Mouse (Mus musculus) fibroblast of lung, adult 2 months (primary cell): ENCODE measurements around the gene Gm4302.
"Not testable (repeated sequence)": the region's sequence is repeated elsewhere in the genome, so short reads cannot be mapped to it uniquely, and the experiment has no call there.

Source experiments
- DNase-seq: peaks from one replicate; pipeline ENCODE4 v3.0.0-alpha.2; 2011; ENCODE audit warnings: low read depth

Gm4302 gene

GRCm38 (mm10) chr10:100340536-100340935, at the start of gene Gm4302:
Gene Gm4302 (plus strand): TSS chr10:100340836.
- DNase-seq = not testable (repeated sequence)

- DNase-seq = no peak
These were observed 44.5 kb upstream of the Gm4302 start for GRCm38 (mm10) chr10:100296105-100296504.

DNA sequence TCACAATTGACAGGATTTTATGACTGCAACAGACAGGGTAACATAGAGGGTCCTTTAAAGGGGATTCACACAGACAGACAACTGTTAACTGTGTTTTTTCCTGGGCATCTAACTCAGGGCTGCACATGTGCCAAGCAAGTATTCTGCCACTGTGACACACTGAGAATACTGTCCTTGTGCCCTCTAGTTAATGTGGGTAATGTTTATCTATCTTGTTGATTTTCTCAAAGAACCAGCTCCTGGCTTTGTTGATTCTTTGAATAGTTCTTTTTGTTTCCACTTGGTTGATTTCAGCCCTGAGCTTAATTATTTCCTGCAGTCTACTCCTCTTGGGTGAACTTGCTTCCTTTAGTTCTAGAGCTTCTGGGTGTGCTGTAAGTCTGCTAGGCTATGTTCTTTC, 40.5 kb upstream of the Gm4302 start:
- DNase-seq = not testable (repeated sequence)

DNA sequence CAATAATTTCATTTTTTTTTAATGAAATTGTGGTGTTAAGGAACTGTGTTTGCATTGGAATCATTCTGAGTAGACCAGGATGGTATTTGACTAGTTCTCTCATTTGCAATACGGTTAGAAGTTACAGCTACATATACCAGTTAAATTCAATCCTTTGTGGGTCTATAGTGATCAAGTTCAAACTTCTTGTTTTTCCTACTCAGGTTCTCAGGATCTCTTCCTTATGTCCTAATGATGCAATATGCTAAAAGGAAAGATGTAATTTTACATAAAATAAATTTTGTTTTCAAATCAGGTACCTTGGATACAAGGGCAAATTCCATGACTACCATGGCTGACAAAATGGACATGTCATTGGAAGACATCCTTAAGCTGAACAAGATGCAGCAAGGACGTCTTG, 5.3 kb upstream of the Gm4302 start, which contains the start of gene Gm4301:
Gm4301 (plus strand) TSS at position 301 of the 400 bp plus-strand sequence.
- DNase-seq = not testable (repeated sequence)

DNA sequence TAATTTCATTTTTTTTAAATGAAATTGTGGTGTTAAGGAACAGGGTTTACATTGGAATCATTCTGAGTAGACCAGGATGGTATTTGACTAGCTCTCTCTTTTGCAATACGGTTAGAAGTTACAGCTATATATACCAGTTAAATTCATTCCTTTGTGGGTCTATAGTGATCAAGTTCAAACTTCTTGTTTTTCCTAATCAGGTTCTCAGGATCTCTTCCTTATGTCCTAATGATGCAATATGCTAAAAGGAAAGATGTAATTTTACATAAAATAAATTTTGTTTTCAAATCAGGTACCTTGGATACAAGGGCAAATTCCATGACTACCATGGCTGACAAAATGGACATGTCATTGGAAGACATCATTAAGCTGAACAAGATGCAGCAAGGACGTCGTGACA, 5.0 kb downstream of the Gm4302 start, which contains the start of gene Gm4303:
Gm4303 (plus strand) TSS at position 301 of the 400 bp plus-strand sequence.
- not testable (repeated sequence) for DNase-seq

DNA sequence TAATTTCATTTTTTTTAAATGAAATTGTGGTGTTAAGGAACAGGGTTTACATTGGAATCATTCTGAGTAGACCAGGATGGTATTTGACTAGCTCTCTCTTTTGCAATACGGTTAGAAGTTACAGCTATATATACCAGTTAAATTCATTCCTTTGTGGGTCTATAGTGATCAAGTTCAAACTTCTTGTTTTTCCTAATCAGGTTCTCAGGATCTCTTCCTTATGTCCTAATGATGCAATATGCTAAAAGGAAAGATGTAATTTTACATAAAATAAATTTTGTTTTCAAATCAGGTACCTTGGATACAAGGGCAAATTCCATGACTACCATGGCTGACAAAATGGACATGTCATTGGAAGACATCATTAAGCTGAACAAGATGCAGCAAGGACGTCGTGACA, 10.2 kb downstream of the Gm4302 start, which contains the start of gene Gm4305:
Gm4305 (plus strand) TSS at position 301 of the 400 bp plus-strand sequence.
- not testable (repeated sequence) for DNase-seq

DNA sequence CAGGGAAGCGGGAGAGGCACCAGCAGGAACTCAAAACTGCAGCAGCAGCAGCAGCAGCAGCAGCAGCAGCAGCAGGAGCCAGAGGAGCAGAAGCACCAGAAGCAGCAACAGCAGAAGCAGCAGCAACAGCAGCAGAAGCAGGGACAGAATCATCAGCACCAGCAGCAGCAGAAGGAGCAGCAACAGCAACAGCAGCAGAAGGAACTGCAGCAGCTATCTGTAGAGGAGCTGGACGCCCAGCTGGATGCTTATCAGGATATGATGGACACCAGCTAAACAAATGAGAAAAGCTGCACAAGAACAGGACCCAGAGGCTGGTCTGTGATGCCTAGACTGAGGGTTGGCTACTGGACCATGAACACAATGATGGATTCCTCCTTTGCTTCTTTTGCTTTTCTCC, 16.2 kb downstream of the Gm4302 start:
- DNase-seq = not testable (repeated sequence)

DNA sequence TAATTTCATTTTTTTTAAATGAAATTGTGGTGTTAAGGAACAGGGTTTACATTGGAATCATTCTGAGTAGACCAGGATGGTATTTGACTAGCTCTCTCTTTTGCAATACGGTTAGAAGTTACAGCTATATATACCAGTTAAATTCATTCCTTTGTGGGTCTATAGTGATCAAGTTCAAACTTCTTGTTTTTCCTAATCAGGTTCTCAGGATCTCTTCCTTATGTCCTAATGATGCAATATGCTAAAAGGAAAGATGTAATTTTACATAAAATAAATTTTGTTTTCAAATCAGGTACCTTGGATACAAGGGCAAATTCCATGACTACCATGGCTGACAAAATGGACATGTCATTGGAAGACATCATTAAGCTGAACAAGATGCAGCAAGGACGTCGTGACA, 20.4 kb downstream of the Gm4302 start, which contains the start of gene Gm4307:
Gm4307 (plus strand) TSS at position 301 of the 400 bp plus-strand sequence.
- DNase-seq = not testable (repeated sequence)

DNA sequence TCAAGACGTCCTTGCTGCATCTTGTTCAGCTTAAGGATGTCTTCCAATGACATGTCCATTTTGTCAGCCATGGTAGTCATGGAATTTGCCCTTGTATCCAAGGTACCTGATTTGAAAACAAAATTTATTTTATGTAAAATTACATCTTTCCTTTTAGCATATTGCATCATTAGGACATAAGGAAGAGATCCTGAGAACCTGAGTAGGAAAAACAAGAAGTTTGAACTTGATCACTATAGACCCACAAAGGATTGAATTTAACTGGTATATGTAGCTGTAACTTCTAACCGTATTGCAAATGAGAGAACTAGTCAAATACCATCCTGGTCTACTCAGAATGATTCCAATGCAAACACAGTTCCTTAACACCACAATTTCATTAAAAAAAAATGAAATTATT, 41.8 kb downstream of the Gm4302 start, which contains the start of gene Gm4312:
Gm4312 (minus strand) TSS at position 101 of the 400 bp plus-strand sequence.
- DNase-seq = not testable (repeated sequence)
